Mouse (Mus musculus) ES-E14 (cell line): ENCODE measurements around the gene Tyw5. TPM values are rescaled to one million over a fixed set of nuclear protein-coding genes. Genes with fewer than 3 reads are reported as not detected.

Source experiments
- DNase-seq: peaks from one replicate; pipeline ENCODE4 v3.0.0-alpha.2; 2013; ENCODE audit warnings: low read depth, low spot score
- H3K27ac ChIP-seq: 2 replicates; pipeline ENCODE4 v1.5.1; 2012; ENCODE audit warnings: low read depth, mild to moderate bottlenecking, low read length, moderate library complexity, mixed read lengths; ENCODE audit not compliant: poor library complexity, insufficient read depth, severe bottlenecking
- H3K36me3 ChIP-seq: 2 replicates; pipeline ENCODE4 v1.6.1; 2012; ENCODE audit warnings: mild to moderate bottlenecking, low read length, moderate library complexity, mixed read lengths; ENCODE audit not compliant: control insufficient read depth, poor library complexity, insufficient read depth, severe bottlenecking
- H3K4me1 ChIP-seq, 2 experiments: fragments of 150-350 bp in 1 of 2; sonication (generic) in 1 of 2; 2 replicates each; pipeline ENCODE4 v1.6.1; 2012; ENCODE audit warnings: low read length in 2 of 2, mild to moderate bottlenecking in 1 of 2, mixed read lengths in 1 of 2; ENCODE audit not compliant: control insufficient read depth in 2 of 2, insufficient read depth in 2 of 2, poor library complexity in 1 of 2
- H3K4me3 ChIP-seq, 2 experiments: fragments of 150-350 bp in 1 of 2; sonication (generic) in 1 of 2; 2 replicates each; pipeline ENCODE4 v1.5.1; 2012; ENCODE audit warnings: low read length in 2 of 2, low read depth in 1 of 2, mild to moderate bottlenecking in 1 of 2, mixed read lengths in 1 of 2; ENCODE audit not compliant: insufficient read depth in 1 of 2, poor library complexity in 1 of 2, severe bottlenecking in 1 of 2
- H3K9ac ChIP-seq: 2 replicates; pipeline ENCODE4 v1.6.1; 2012; ENCODE audit warnings: low read depth, mild to moderate bottlenecking, low read length, mixed read lengths; ENCODE audit not compliant: poor library complexity, insufficient read depth, severe bottlenecking
- H3K9me3 ChIP-seq: fragments of 150-350 bp; sonication (generic); 2 replicates; pipeline ENCODE4 v1.6.1; 2012; ENCODE audit warnings: low read depth, mild to moderate bottlenecking, low read length; ENCODE audit not compliant: control insufficient read depth, insufficient read depth
- CHD2 ChIP-seq: IDR thresholded peaks from 2 replicates; pipeline ENCODE4 v1.6.1; 2014; ENCODE audit warnings: mild to moderate bottlenecking, low read depth, low read length, inconsistent platforms
- HCFC1 ChIP-seq: IDR thresholded peaks from 2 replicates; pipeline ENCODE4 v1.6.1; 2012; ENCODE audit warnings: low read length, inconsistent platforms, borderline replicate concordance; ENCODE audit not compliant: insufficient read depth
- MAFK ChIP-seq: IDR thresholded peaks from 2 replicates; pipeline ENCODE4 v1.6.1; 2014; ENCODE audit warnings: mild to moderate bottlenecking, low read depth, low read length, inconsistent platforms; ENCODE audit not compliant: insufficient read depth
- ZC3H11A ChIP-seq: IDR thresholded peaks from 2 replicates; pipeline ENCODE4 v1.6.1; 2012; ENCODE audit warnings: low read depth, mild to moderate bottlenecking, inconsistent platforms, low read length, borderline replicate concordance
- ZNF384 ChIP-seq: IDR thresholded peaks from 2 replicates; pipeline ENCODE4 v1.6.1; 2012; ENCODE audit warnings: low read depth, low read length, inconsistent platforms
- in situ Hi-C, 2 experiments: fragments of 600-800 bp; cut with MboI; formaldehyde crosslinking; loops; one replicate each; pipeline ENCODE4 v1.15.1; 2025; ENCODE audit warnings: low sequenced_read_pairs in 2 of 2, inconsistent platforms in 1 of 2; ENCODE audit not compliant: unreplicated experiment in 2 of 2
- total RNA-seq: library from RNA; depleted of rRNA; stranded (reverse); fragments of 300-350 nt; gene quantifications from 2 replicates; pipeline ENCODE4 v1.2.3, GENCODE M21; 2012; rRNA removed

Gene Tyw5
- 23.1 and 25.5 TPM in 2 replicates for total RNA-seq

GRCm38 (mm10) chr1:57406187-57407151, at the start of gene Tyw5, which contains the start of gene Maip1:
TSS of gene Tyw5 (minus strand) at chr1:57407101.
TSS of gene Maip1 (plus strand) at chr1:57406328.
- Histone ChIP-seq H3K4me1 (no peaks in the 10 kb centered on the region), H3K9ac (peak within 1 kb of the TSS; percentile 93), H3K4me3 (peak within 1 kb of the TSS; percentile 85 to 91), H3K9me3 (no peaks in the 10 kb centered on the region), H3K36me3 (no peaks in the 10 kb centered on the region; the same call in 1 of the 2 replicates), H3K27ac (peak within 1 kb of the TSS; percentile 90)
- TF ChIP-seq HCFC1: peak; percentile 75; the same call in 1 of the 2 replicates
- peak; percentile 74; the same call in 1 of the 2 replicates for TF ChIP-seq CHD2
- TF ChIP-seq MAFK: no peak
- peak; percentile 77 for DNase-seq
- in situ Hi-C loops: loop anchor here in 1 of 2 experiments (25.0 kb wide), 1 partner anchor 881 kb away; the partner anchor contains the start of gene Aox2

GRCm38 (mm10) chr1:57450241-57450640, 43.3 kb upstream of the Tyw5 start:
- Histone ChIP-seq H3K27ac (no peak overlapping the region), H3K36me3 (no peaks in the 10 kb centered on the region), H3K9me3 (no peaks in the 10 kb centered on the region), H3K4me1 (peaks cover 0 to 3% of the 10 kb centered on the region in 2 experiments; a peak in 1 of 4 replicates), H3K9ac (no peak overlapping the region), H3K4me3 (no peak overlapping the region)
- TF ChIP-seq HCFC1: no peak
- TF ChIP-seq ZC3H11A: no peak
- no peak for DNase-seq
- in situ Hi-C loops: no loop called here

GRCm38 (mm10) chr1:57445679-57446078, 38.8 kb upstream of the Tyw5 start:
- no peaks in the 10 kb centered on the region for H3K9me3 ChIP-seq
- no peak for DNase-seq
- H3K27ac ChIP-seq: no peak overlapping the region
- H3K4me1 ChIP-seq: peaks cover 0 to 3% of the 10 kb centered on the region in 2 experiments; a peak in 1 of 4 replicates
- H3K36me3 ChIP-seq: no peaks in the 10 kb centered on the region
- no peak overlapping the region for H3K4me3 ChIP-seq
- no peak overlapping the region for H3K9ac ChIP-seq
- in situ Hi-C loops: no loop called here
- TF ChIP-seq MAFK (no peak), CHD2 (no peak), HCFC1 (no peak), ZC3H11A (no peak), ZNF384 (no peak)

GRCm38 (mm10) chr1:57440771-57441170, 33.9 kb upstream of the Tyw5 start:
- TF ChIP-seq HCFC1 (no peak), MAFK (no peak), CHD2 (no peak), ZC3H11A (no peak), ZNF384 (no peak)
- in situ Hi-C loops: no loop called here
- Histone ChIP-seq H3K27ac (no peak overlapping the region), H3K4me3 (no peak overlapping the region), H3K9me3 (no peaks in the 10 kb centered on the region), H3K36me3 (no peaks in the 10 kb centered on the region), H3K9ac (no peak overlapping the region), H3K4me1 (no peaks in the 10 kb centered on the region)
- DNase-seq: no peak
